Mouse (Mus musculus) 3T3-L1 (cell line): ENCODE data around the gene Rasgrf1.

Experiments used
- DNase-seq: peaks from one replicate; pipeline ENCODE4 v3.0.0-alpha.2; 2015; ENCODE audit warnings: low read depth, low spot score

Rasgrf1 gene

GRCm38 (mm10) chr9:89968836-89969450 is 59.2 kb downstream of the Rasgrf1 start:
- no peak for DNase-seq

DNA sequence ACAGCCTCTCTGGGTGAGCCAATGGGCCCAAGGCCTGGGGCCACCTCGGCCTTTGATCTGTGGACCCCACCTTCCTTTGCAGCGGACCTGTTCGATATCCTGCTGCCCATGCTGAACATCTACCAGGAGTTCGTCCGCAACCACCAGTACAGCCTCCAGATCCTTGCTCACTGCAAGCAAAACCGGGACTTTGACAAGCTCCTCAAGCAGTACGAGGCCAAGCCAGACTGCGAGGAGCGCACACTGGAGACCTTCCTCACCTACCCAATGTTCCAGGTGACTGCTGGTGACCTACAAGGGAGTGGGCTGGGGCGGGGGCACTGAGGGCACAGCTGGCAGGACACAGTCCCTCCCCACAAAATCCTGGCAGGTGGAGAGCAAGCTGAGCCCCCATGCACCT is 60.6 kb downstream of the Rasgrf1 start:
- DNase-seq, result no peak

DNA sequence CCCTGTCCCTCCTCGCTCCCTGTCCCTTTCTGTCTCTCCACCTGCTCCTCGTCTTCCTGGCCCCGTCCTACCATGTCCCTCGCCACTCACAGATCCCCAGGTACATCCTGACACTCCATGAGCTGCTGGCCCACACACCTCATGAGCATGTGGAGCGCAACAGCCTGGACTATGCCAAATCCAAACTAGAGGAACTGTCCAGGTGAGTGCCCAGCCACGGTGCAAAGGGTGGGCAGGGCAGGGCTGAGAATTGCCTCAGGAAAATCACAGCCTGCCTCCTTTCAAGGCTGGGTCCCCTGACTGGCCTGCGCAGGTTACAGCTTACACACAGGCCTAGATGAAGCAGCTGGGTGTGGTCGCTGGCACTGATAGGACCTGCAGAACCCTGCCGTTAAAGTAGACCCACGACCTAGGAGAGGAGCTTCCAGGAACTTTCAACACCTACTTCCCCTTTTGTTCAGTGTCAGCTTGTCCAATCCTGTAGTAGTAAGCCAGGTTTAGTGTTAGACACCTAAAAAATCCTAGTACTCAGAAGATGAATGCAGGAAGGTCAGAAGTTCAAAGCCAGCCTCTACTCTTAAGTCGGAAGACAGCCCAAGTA is 61.3 kb downstream of the Rasgrf1 start:
- no peak for DNase-seq

DNA sequence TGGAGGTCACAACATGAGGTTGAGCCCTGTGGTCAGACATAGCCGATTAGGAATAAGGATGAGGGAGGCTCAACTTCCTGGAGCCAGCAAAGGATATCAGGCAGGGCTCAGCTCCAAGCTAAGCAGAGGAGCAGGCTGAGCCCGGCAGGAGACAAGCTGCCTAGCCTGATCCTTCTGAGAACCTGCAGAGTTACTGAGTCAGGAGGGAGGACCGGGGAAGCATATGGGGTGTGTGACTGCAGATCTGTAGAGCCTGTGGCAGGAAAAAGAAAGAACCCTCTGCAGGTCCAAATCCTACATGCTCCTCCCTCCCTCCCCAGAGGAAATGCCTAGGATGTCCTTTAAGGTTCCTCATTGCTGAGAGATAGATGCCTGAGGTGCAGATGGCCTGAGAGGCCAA is 62.6 kb downstream of the Rasgrf1 start:
- DNase-seq, result no peak

GRCm38 (mm10) chr9:89973856-89974255 is 64.1 kb downstream of the Rasgrf1 start:
- DNase-seq, result peak; percentile 47

DNA sequence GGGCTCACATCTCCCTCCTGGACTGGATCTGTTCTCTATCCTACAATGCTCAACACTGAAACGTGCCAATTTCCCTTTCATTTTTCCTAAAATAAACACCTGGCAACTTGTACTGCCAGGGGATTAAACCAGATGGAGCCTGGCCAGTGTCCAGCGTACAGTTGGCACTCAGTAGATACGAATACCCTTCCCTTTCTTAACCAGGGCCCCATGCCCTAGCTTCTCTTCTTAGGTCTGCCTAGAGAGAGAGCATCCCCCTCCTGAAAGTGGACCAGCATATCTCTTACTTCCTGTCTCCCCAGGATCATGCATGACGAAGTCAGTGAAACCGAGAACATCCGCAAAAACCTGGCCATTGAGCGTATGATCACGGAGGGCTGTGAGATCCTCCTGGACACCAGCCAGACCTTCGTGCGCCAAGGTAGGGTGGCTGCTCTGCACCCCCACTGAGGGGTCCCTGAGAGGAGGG is 64.8 kb downstream of the Rasgrf1 start:
- DNase-seq, result no peak

DNA sequence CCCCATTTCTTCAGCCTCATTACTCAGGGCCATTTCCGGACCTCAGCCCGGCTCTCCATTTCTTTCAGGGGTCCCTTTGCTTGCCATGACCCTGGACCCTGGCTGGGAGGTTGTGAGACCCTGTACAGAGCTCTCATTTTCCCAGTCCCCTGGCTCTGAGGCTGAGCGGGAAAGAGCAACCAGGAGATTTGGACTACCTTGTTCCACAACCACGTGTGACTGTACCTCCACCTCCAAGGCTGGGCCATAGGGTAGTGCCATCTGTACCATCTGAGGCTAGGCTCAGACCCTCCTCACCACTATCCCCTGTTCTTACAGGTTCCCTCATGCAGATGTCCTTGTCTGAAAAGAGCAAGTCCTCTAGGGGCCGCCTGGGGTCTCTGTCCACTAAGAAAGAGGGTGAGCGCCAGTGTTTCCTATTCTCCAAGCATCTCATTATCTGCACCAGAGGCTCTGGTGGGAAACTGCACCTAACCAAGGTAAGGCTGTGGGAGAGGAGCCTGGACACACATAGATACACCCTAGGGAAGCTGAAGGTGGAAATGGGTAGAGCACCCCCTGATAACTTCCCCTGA is 66.7 kb downstream of the Rasgrf1 start:
- no peak for DNase-seq

- no peak for DNase-seq
Measured at GRCm38 (mm10) chr9:89979248-89979647, 69.5 kb downstream of the Rasgrf1 start.

DNA sequence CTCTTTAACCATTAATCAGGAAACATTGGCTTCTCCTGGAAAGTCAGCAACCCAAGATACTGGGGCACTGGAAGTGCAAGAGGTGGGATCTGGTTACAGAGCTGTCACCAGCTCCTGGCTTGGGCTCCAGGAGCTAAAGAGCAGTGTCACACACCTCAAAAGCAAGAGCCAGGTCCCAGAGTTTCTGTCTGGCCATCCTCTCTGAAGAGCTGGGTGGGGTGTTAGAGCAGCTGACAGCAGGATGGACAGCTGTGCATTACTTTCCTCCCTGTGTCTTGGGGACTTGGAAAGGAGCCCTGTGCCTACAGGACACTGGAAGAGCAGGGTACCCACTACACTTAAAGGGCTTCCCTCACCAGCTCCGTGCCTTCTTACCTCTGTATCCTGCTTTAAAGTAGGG is 72.5 kb downstream of the Rasgrf1 start:
- no peak for DNase-seq

- DNase-seq, result no peak
Measured at GRCm38 (mm10) chr9:89988053-89988452, 78.3 kb downstream of the Rasgrf1 start.

- DNase-seq, result no peak
Measured at GRCm38 (mm10) chr9:89988811-89989528, 79.3 kb downstream of the Rasgrf1 start.

GRCm38 (mm10) chr9:90006432-90006831 is 96.7 kb downstream of the Rasgrf1 start:
- DNase-seq, result no peak

DNA sequence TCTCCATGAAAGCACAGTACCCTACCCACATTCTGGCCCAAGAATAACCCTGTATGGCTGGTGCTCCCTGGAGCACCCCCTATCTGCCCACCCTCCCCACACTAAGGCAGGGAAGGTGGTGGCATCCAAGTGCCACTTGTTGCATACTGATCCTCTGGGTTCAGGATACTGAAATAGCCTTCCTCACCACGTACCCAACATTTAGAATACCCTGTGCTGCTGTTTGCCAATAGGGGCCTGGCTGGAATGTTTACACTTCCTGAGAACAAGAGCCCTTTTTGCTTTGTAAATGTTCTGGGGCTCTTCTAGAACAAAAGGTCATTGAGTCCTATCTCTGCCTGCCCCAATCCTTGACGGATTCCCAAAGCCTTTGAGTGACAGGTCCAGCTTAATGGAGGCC is 97.4 kb downstream of the Rasgrf1 start:
- no peak for DNase-seq

DNA sequence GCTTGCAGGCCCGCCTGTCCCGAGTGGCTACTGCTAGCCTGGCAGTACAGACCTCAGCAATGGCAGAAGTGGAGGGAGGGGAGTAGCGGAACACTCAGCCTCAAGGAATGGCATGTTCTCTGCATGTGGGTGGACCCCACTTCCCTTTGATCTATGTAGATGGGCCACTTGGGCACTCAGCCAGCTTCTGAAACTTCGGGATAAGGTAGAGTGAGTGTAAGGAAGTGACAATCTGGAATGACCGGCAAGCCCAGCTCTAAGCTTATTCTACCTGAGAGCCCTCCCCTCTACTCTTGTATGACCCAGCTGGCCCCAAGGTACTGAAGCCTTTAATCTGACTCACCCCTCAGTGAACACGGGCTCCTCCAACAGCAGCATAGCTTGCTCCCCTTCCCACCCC is 98.4 kb downstream of the Rasgrf1 start:
- no peak for DNase-seq

DNA sequence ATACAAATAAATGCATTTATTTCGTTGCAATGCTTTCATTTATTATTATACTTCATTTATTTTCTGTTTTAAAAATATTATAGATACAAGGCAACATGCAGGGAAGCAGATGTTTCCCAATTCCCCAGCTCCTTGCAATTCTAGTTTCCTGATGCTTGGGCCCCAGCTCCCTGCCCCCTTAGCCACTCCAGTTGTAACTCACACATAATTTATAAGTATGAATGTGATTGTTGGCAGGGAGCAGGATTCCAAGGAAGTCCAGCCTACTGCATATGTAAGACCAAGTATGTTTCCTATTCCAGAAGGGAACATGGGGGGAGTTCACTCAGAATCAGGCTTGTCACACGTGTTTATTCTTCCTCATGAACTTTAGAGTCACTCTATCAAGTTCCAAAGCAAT is 102.1 kb downstream of the Rasgrf1 start:
- no peak for DNase-seq

DNA sequence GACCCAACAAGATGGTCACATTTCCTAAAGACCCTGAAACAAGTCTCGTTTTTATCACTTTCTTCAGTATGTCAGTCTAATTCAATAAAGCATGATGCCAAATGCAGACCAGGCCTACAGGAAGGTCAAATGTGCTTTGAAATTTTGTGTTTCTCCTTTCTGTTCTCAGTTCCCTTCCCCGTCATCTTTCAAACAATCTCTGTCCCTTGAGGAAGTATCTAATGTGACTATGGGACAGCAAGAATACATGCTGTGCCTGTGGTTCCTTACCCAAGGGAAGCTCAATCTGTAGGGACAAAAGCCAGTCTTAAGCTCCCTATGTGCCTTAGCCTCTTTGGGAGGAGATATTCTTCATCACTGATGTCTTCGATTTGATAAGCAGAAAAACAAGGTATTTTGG is 104.9 kb downstream of the Rasgrf1 start:
- DNase-seq, result no peak

- no peak for DNase-seq
Measured at GRCm38 (mm10) chr9:90016204-90016603, 106.5 kb downstream of the Rasgrf1 start.

GRCm38 (mm10) chr9:90020866-90021265 is 111.2 kb downstream of the Rasgrf1 start:
- no peak for DNase-seq

- DNase-seq, result no peak
Measured at GRCm38 (mm10) chr9:90021442-90021841, 111.7 kb downstream of the Rasgrf1 start.

DNA sequence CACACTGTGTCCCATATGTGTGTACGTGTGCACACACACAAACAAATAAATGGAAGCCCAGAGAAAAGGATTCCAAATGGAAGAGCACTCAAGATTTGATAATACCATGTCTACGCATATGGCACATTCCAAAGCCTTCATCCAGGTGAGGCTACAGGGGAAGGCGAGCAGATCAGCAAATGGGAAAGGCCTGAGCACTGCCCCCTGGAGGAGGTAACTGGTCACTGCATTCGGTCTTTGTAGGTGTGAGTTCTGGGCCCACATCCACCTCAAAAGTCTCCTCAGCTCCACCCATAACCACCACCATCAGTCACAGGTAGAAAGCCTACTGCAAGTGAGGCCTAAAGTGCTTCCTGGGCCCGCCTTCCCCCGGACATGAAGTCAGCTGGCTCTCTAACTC is 118.0 kb downstream of the Rasgrf1 start:
- no peak for DNase-seq

DNA sequence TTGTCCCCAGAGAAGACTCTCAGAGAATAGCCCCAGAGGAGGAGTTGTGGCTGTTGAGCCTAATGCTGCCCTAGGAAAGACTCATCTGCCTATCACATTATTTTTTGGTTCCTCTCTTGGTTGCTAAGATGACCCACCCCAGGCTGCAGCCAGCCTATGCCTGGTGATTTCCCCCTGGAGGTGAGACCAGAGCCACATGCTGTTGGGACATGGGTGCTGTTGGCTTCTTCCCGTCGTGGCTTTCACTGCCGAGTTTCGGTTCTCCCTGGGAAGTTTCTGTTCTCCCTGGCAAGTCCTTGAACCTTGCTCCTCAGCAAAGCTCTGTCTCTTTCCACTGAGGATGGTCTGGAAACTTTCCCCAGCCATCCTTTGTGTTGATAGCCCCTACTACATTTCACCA is 124.2 kb downstream of the Rasgrf1 start:
- no peak for DNase-seq

DNA sequence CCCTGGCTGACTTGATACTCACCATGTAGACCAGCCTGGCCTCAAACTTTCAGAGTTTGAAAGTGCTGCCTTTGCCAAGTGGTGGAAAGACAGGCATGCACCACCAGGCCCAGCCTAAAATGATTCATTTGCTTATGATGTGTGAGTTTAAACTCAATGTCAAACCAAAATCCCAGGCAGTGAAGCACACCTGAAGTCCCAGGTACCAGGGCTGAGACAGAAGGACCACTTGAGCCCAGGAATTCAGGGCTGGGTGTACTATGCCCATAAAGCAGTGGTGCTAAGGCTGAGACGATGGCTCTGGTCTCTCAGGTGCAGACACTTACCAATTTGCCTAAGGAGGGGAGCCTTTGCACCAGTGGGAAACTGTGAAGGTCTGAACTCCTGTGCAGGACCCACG is 125.5 kb downstream of the Rasgrf1 start:
- no peak for DNase-seq

GRCm38 (mm10) chr9:90035794-90036193 is 126.1 kb downstream of the Rasgrf1 start:
- DNase-seq, result peak; percentile 18
